Mouse (Mus musculus): ENCODE data around the gene Gkn2.

The Gkn2 gene

GRCm38 (mm10) chr6:87394783-87395182 lies 21.6 kb downstream of the Gkn2 start:
- intact Hi-C loops (cut with DNase I), result loop anchor here (5.0 to 10.0 kb wide), 2 partner anchors 58 to 120 kb away; no protein-coding TSS in a partner anchor

DNA sequence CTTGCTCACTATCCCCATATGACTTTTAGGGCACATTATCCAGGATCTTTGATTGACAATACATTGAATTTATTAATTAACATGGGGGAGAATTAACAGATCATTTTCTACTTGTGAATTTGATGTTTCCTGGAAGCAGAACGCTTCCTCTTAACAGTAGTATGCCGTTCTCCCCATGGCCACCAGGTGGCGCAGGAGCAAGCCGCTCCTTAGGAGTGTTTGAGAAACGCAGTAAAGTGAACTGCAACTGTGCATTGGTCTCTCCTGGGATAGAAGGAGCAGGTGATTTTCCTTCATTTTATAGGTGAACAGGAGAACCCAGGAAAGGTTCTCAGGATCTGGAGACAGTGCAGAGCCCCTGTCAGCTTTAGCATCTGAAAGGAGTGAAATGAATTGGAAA lies 26.0 kb downstream of the Gkn2 start:
- intact Hi-C loops (cut with DNase I), result loop anchor here (5.0 to 10.0 kb wide), 2 partner anchors 53 to 116 kb away; no protein-coding TSS in a partner anchor

DNA sequence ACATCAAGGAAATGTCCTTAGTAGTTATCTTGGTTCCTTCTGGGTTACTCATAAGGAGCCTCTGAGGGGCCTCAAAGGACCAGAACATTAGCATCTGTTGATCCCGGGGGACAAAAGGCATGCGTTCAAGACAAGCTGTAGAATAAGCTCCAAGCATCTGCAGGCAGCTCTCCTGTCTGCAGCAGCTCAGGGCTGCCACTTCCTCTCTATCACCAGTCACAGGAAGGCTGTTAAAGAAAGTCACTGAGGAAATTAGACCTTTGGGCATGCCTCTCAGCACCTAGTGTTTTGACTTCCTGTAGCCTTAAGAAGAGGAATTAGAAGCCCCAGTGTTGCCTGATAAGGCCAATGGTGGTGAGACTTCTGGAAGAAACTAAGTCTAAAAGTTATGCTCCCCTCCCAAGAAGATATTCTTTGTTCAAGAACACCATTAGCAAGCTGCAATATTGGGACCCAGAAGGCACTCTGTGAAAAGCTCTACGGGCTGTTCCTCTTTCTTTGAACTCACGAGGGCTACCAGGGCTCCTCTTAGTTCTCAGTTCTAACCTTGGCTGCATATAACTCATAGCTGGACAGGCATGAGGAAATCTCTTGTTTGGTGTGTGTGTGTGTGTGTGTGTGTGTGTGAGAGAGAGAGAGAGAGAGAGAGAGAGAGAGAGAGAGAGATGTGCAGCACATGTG lies 26.9 kb downstream of the Gkn2 start:
- intact Hi-C loops (cut with DNase I), result loop anchor here (5.0 to 10.0 kb wide), 2 partner anchors 52 to 115 kb away; no protein-coding TSS in a partner anchor

- intact Hi-C loops (cut with DNase I), result no loop called here
Observed at GRCm38 (mm10) chr6:87401456-87401855, 28.3 kb downstream of the Gkn2 start.

GRCm38 (mm10) chr6:87412011-87412410 lies 38.9 kb downstream of the Gkn2 start:
- intact Hi-C loops (cut with DNase I), result loop anchor here (5.0 kb wide), 1 partner anchor 40 kb away; no protein-coding TSS in a partner anchor

DNA sequence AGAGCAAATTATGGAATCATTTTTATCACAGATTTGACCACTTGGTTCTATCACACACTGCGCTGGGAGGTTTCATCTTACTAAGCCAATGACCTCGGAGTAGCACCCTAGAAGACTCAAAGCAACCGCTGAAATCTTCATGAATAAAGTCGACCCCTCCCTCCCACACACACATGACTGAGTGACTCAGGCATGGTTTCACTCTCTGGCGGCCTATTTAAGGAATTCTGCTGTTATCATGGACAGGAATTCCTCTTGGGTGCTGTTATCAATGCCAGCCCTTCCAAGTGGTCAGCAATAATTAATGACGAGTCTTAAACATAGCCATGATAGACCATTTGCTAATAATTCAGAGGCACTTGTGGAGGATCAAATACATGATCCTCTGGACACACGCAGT lies 49.1 kb downstream of the Gkn2 start:
- intact Hi-C loops (cut with DNase I), result no loop called here

- intact Hi-C loops (cut with DNase I), result no loop called here
Observed at GRCm38 (mm10) chr6:87424037-87424816, 51.1 kb downstream of the Gkn2 start.

- intact Hi-C loops (cut with DNase I), result no loop called here
Observed at GRCm38 (mm10) chr6:87426954-87427353, 53.8 kb downstream of the Gkn2 start.

- intact Hi-C loops (cut with DNase I), result no loop called here
Observed at GRCm38 (mm10) chr6:87427616-87428015, 54.5 kb downstream of the Gkn2 start.

DNA sequence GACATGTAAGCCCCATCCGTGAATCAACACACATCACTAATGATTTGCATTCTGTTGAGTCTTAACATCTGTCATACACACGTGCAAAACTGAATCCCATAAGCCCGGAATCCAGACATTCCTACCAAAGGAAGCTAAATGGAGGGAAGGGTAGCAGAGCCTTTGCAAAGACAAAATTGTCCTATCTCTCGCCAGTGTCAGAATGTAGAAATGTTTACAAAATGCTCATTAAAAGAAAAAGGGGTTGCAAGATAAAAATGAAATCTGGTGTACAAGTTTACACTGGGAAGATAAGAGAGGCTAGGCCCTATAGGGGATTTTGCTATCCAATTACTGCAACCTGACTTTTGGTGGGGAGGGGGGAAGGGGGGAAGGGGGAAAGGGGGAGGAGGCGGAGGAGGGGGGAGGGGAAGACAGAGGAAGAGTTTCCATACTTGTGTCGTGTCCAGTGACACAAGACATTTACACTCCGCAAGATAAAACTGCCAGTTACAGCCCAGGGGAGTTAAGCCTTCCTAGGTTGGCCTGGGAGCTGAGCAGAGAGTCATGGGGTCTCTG lies 55.4 kb downstream of the Gkn2 start, which contains the start of gene Bmp10:
TSS of gene Bmp10 (plus strand) at position 508 of the 558 bp plus-strand sequence.
- intact Hi-C loops (cut with DNase I), result no loop called here

All from adrenal gland (tissue).